Mouse (Mus musculus): ENCODE data around the gene Baz1b.

- TF ChIP-seq POLR2A (IDR thresholded peaks at IDR 0.05; ENCODE audit: insufficient read depth, low read depth, low read length), result no peak
- peak; percentile 54 for TF ChIP-seq CTCF (IDR thresholded peaks at IDR 0.05)
These were observed 1.5 kb upstream of the Baz1b start for GRCm38 (mm10) chr5:135185596-135185995.

Measured in heart, adult 2 months (tissue).